Mouse (Mus musculus): ENCODE results near the gene Vac14.

DNA sequence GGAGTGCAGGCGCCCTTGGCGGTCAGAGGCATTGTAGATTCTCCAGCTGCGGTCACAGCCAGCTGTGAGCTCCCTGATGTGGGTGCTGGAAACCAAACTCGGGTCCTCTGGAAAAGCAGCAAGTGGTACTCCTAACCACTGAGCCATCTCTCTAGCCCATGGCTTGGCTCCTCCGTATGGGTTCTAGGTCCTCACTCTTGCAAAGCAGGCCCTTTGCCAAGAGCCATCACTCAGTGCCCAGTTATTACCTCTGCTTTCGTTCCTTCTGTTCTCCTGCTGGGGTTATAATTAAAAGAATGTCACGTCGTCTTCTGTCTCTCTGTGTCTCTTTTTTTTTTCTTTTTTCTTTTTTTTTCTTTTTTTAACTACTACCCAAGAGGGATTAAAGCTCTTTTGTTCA is 114.7 kb downstream of the Vac14 start:
- TF ChIP-seq EP300 (IDR thresholded peaks at IDR 0.05; ENCODE audit: insufficient read depth, low read depth, low read length) = no peak
- no peak for TF ChIP-seq CTCF (IDR thresholded peaks at IDR 0.05; ENCODE audit: low read depth, low read length)
- no peak for TF ChIP-seq POLR2A (IDR thresholded peaks at IDR 0.05; ENCODE audit: insufficient read depth, low read length)

All from ES-Bruce4 (cell line).